Mouse (Mus musculus) liver, postnatal 0 days (tissue): ENCODE results near the gene Ikbkg. TPM values are rescaled to one million over a fixed set of nuclear protein-coding genes. Genes with fewer than 3 reads are reported as not detected.
"Not testable (repeated sequence)": the region's sequence is repeated elsewhere in the genome, so short reads cannot be mapped to it uniquely, and the experiment has no call there.

Experiments
- ATAC-seq: fragments of 200-750 bp; cut with Nextera tagmentation; 2 replicates; pipeline ENCODE4 v1.8.0; 2017; ENCODE audit warnings: mild to moderate bottlenecking, moderate library complexity
- DNase-seq: peaks from one replicate; pipeline ENCODE4 v3.0.0-alpha.2; 2016
- H3K27ac ChIP-seq: fragments of 300-500 bp; sonication (generic); 2 replicates; pipeline ENCODE4 v1.5.1; 2014; ENCODE audit warnings: antibody characterized with exemption, moderate library complexity, mild to moderate bottlenecking, low read depth
- H3K27me3 ChIP-seq: fragments of 300-500 bp; sonication (generic); 2 replicates; pipeline ENCODE4 v1.6.1; 2014; ENCODE audit warnings: low read length, control low read depth, mixed read lengths; ENCODE audit not compliant: insufficient read depth
- H3K36me3 ChIP-seq: fragments of 300-500 bp; sonication (generic); replicated peaks from 2 replicates; pipeline ENCODE4 v1.6.1; 2014; ENCODE audit warnings: mild to moderate bottlenecking, control low read depth, low read length, moderate library complexity, mixed read lengths; ENCODE audit not compliant: insufficient read depth
- H3K4me1 ChIP-seq: fragments of 300-500 bp; sonication (generic); 2 replicates; pipeline ENCODE4 v1.6.1; 2014; ENCODE audit warnings: antibody characterized with exemption, mild to moderate bottlenecking, control low read depth; ENCODE audit not compliant: insufficient read depth
- H3K4me2 ChIP-seq: fragments of 300-500 bp; sonication (generic); 2 replicates; pipeline ENCODE4 v1.6.1; 2014; ENCODE audit warnings: low read depth, mild to moderate bottlenecking, low read length, moderate library complexity, mixed read lengths
- H3K4me3 ChIP-seq: fragments of 300-500 bp; sonication (generic); 2 replicates; pipeline ENCODE4 v1.5.1; 2014; ENCODE audit warnings: low read depth, low read length
- H3K9ac ChIP-seq: fragments of 300-500 bp; sonication (generic); replicated peaks from 2 replicates; pipeline ENCODE4 v1.6.1; 2014; ENCODE audit warnings: mild to moderate bottlenecking, moderate library complexity
- H3K9me3 ChIP-seq: fragments of 300-500 bp; sonication (generic); 2 replicates; pipeline ENCODE4 v1.6.1; 2016; ENCODE audit warnings: mild to moderate bottlenecking, control low read depth, low read length, mixed read lengths
- CTCF ChIP-seq: sonication (generic); IDR thresholded peaks from 2 replicates; pipeline ENCODE4 v1.5.1; 2016; ENCODE audit warnings: antibody characterized with exemption, low read depth
- EP300 ChIP-seq: IDR thresholded peaks from 2 replicates; pipeline ENCODE4 v1.6.1; 2016; ENCODE audit warnings: antibody characterized with exemption, low read depth, mild to moderate bottlenecking
- WGBS: fragments of 180-500 bp; shearing (Covaris S2); extraction: QIAGEN DNeasy Blood & Tissue Kit; methylation state at CpG from one replicate; pipeline ENCODE4 v1.1.7; 2014; ENCODE audit not compliant: insufficient replicate concordance; 5-methylcytosine and 5-hydroxymethylcytosine counted together
- polyA plus RNA-seq: library from polyadenylated mRNA; unstranded; fragments of >200 nt; fragmentation: Nextera tagmentation; extraction: Ambion mirVana; gene quantifications from 2 replicates; pipeline ENCODE4 v1.2.1, GENCODE M21; 2015

The Ikbkg gene
- polyA plus RNA-seq, result 11.7 and 12.9 TPM in 2 replicates

DNA sequence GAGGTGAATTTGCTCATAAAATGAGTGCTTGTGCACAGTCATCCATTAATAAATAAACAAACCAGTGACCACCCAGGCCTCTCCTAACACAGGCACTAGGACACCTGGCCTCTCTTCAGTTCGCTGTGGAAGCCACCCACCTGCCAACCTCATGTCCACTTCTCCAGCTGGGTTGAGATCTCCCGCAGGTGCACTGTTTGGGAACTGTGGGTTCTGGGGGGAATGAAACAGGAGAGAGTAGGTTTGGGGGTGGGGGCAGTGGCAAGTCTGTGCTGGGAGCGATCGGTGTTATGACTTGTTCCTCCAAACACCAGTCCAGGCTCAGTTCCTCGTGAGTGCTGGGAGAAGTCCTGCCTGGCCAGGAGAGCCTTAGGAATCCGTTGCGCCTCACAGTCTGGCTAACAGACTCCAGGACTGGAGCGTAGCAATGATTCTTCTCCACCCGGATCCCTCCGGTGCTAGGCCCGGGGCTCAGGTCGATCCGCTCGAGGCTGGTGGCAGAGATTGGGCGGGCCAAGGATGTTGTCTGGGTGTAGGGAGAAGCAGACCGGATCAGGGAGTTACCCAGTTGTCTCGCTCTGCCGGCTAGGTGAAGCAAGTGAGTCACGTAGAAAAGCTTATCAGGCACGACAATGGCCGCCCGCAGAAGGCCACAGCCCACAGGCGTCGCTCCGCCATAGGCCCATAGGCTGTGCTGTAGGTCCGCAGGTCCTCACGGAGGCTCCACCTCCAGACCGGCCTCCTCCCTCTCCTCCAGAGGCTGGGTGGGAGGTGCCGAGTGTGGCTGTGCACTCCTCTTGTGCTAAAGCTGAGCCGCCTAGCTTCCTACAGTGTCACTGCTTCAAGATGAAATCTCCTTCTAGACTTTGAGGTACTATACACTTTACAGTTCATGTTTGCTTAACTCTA lies at the start of gene Ikbkg, which contains the start of gene Fam3a:
Gene Ikbkg, plus strand, starts transcription at position 756 of the 909 bp plus-strand sequence.
Gene Fam3a, minus strand, starts transcription at position 738 of the 909 bp plus-strand sequence.
- 13% methylated on average over 30 of the region's 30 CpGs for WGBS
- H3K27me3 ChIP-seq, result no peaks in the 10 kb centered on the region
- H3K9me3 ChIP-seq, result no peaks in the 10 kb centered on the region
- ATAC-seq, result peak; percentile 100
- peak within 1 kb of the TSS; percentile 78 for H3K4me2 ChIP-seq
- H3K4me1 ChIP-seq, result peaks cover 2% of the 10 kb centered on the region; the same call in 1 of the 2 replicates
- H3K9ac ChIP-seq, result peak within 1 kb of the TSS; percentile 73
- no peaks in the 10 kb centered on the region for H3K36me3 ChIP-seq
- TF ChIP-seq EP300 (no peak; the same call in 1 of the 2 replicates), CTCF (peak; percentile 68)
- peak within 1 kb of the TSS; percentile 94 for H3K27ac ChIP-seq
- peak within 1 kb of the TSS; percentile 54 for H3K4me3 ChIP-seq
- DNase-seq, result peak; percentile 88

DNA sequence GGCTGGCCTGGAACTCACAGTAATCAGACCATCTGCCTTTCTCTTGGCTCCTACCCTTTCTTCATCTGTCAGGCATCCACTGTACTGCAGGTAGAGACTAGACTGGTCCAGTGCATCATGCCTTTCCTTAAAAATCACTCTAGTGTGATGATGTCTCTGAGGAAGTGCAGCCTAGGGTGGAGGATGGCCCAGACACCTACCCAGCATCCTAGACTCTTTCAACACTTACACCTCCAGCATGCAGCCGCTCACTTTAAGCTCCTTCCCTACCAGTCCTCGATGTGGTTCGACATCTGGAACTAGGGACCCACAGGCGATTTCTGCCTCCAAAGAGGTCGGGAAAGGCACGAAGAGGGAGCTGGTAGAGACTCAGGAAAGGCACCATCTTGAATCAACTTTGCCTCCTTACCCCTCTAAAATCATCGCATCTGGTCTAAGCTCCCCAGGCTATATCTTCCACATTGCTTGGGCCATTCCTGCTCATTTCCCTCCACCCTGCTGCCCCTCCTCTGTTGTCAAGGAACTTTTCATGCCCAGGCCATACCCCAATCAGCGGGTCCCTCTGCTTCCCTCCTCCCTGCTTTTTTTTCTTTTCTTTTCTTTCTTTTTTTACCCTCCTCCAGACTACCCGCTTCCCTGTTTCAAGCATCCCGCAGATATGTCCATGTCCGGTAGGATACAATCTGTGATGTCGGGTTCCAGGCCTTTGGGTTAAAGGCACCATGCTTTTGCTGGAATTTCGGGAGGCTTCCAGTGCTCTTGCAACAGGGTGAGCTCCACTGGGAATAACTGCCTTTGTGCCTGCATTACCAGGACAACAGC lies 40.2 kb upstream of the Ikbkg start:
- Histone ChIP-seq H3K27ac (peak overlapping the region; percentile 66; the same call in 1 of the 2 replicates), H3K4me1 (peaks cover 2% of the 10 kb centered on the region; the same call in 1 of the 2 replicates), H3K9ac (peak overlapping the region; percentile 57), H3K4me3 (peak overlapping the region; percentile 55), H3K27me3 (no peaks in the 10 kb centered on the region), H3K36me3 (no peaks in the 10 kb centered on the region), H3K9me3 (no peaks in the 10 kb centered on the region), H3K4me2 (peak overlapping the region; percentile 77)
- TF ChIP-seq EP300 (no peak), CTCF (no peak)
- 23% methylated on average over 13 of the region's 13 CpGs for WGBS
- no peak for DNase-seq
- ATAC-seq, result peak; percentile 10; the same call in 1 of the 2 replicates

GRCm38 (mm10) chrX:74353467-74353770 lies 39.7 kb upstream of the Ikbkg start, which contains the start of gene Lage3:
Gene Lage3, minus strand, starts transcription at chrX:74353618.
- Histone ChIP-seq H3K27ac (peak within 1 kb of the TSS; percentile 66; the same call in 1 of the 2 replicates), H3K9me3 (no peaks in the 10 kb centered on the region), H3K9ac (peak within 1 kb of the TSS; percentile 57), H3K4me3 (peak within 1 kb of the TSS; percentile 55), H3K27me3 (no peaks in the 10 kb centered on the region), H3K4me1 (peaks cover 2% of the 10 kb centered on the region; the same call in 1 of the 2 replicates), H3K36me3 (no peaks in the 10 kb centered on the region), H3K4me2 (peak within 1 kb of the TSS; percentile 77)
- peak; percentile 85 for ATAC-seq
- no peak for TF ChIP-seq EP300
- TF ChIP-seq CTCF, result no peak
- peak; percentile 81 for DNase-seq
- 19% methylated on average over 9 of the region's 22 CpGs for WGBS

- H3K27me3 ChIP-seq, H3K4me3 ChIP-seq, ATAC-seq, H3K27ac ChIP-seq, H3K4me1 ChIP-seq, H3K9me3 ChIP-seq, DNase-seq, H3K9ac ChIP-seq, H3K36me3 ChIP-seq, H3K4me2 ChIP-seq: not testable (repeated sequence)
- WGBS, result 87% methylated on average over 2 of the region's 3 CpGs
These were observed 36.0 kb upstream of the Ikbkg start for GRCm38 (mm10) chrX:74357069-74357468.

- H3K4me3 ChIP-seq, result no peak overlapping the region
- H3K36me3 ChIP-seq, result no peaks in the 10 kb centered on the region
- H3K27ac ChIP-seq, result no peak overlapping the region
- WGBS, result 45% methylated on average over 11 of the region's 11 CpGs
- H3K4me1 ChIP-seq, result no peaks in the 10 kb centered on the region
- no peak for ATAC-seq
- H3K27me3 ChIP-seq, result no peaks in the 10 kb centered on the region
- H3K9ac ChIP-seq, result no peak overlapping the region
- DNase-seq, result no peak
- H3K4me2 ChIP-seq, result no peak overlapping the region
- TF ChIP-seq EP300, result no peak
- no peak for TF ChIP-seq CTCF
- no peaks in the 10 kb centered on the region for H3K9me3 ChIP-seq
These were observed 33.9 kb upstream of the Ikbkg start for GRCm38 (mm10) chrX:74359171-74359570.

DNA sequence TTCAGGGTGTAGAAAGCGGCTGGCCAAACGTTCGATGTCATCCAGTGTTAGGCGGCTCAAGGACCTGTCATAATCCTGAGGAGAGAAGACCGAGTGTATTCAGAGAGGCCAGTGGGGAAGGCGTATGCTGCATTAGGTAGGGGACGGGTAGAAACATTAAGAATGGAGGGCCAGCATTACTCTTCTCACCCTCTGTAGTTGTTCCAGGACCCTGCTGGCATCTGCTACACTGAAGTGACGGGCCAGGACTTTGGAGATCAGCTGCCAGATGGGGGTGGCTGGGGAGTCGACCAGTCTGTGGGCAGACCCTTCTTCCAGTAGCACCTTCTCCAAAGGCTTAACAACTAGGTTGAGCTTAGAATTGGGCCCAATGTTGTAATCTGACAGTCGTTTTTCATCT lies 25.6 kb upstream of the Ikbkg start:
- TF ChIP-seq EP300 (no peak), CTCF (no peak)
- H3K9me3 ChIP-seq, result no peaks in the 10 kb centered on the region
- no peaks in the 10 kb centered on the region for H3K27me3 ChIP-seq
- peak overlapping the region; percentile 80 for H3K4me2 ChIP-seq
- no peaks in the 10 kb centered on the region for H3K36me3 ChIP-seq
- DNase-seq, result no peak
- H3K4me3 ChIP-seq, result peak overlapping the region; percentile 73
- H3K9ac ChIP-seq, result peak overlapping the region; percentile 78
- H3K4me1 ChIP-seq, result 0 out of 2 replicates have a peak, but pooled peaks cover 9% of the 10 kb centered on the region
- no peak for ATAC-seq
- H3K27ac ChIP-seq, result peak overlapping the region; percentile 82
- 50% methylated on average over 10 of the region's 10 CpGs for WGBS
